In the genomic region with DNA sequence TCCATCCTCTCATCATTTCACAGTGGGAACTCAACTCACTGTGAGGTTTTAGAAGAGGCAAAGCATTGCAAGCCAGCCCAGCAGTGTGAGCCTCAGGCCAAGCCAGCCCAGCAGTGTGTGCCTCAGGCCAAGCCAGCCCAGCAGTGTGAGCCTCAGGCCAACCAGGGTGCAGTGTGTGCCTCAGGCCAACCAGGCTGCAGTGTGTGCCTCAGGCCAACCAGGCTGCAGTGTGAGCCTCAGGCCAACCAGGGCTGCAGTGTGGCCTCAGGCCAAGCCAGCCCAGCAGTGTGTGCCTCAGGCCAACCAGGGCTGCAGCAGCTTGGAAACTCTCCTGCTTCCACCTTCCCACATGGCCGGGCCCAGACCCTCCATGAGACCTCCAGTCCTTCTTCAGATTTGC, we compare ENCODE assay signal across 7 mouse cellular contexts.
DNase-seq lines count a peak whose midpoint lies in the region; ATAC-seq and TF ChIP-seq lines count a peak whose summit lies in the region.

No protein-coding gene starts in this region.

- 65% methylated on average over 1 of the region's 1 CpGs for WGBS in kidney, postnatal 0 days
- 89% methylated on average over 1 of the region's 1 CpGs for WGBS in embryonic facial prominence, embryonic 10.5 days
- WGBS in intestine, embryonic 15.5 days = 46% methylated on average over 1 of the region's 1 CpGs

- DNase-seq in kidney, postnatal 0 days (ENCODE audit: low spot score) = peak; percentile 67
- no peak for DNase-seq in kidney, adult 9 months
- DNase-seq in embryonic facial prominence, embryonic 10.5 days (ENCODE audit: low spot score) = peak; percentile 42
- peak; percentile 58 for DNase-seq in retina, embryonic 14.5 days (ENCODE audit: low spot score)
- DNase-seq in right cerebral cortex, adult 18-20 months = no peak
- DNase-seq in T-cell, adult 2 months (ENCODE audit: low spot score) = no peak

- no peak for TF ChIP-seq CTCF in kidney, postnatal 0 days (IDR thresholded peaks at IDR 0.05; ENCODE audit: low read depth)

- H3K4me1 ChIP-seq in kidney, postnatal 0 days (replicated peaks; ENCODE audit: insufficient read depth, low read length) = peaks cover 16% of the 10 kb centered on the region
- peaks cover 59% of the 10 kb centered on the region for H3K4me1 ChIP-seq in embryonic facial prominence, embryonic 10.5 days
- peaks cover 35% of the 10 kb centered on the region for H3K4me1 ChIP-seq in intestine, embryonic 15.5 days (replicated peaks)

- ATAC-seq in kidney, postnatal 0 days (replicated peaks; ENCODE audit: low FRiP score, low read depth) = peak; percentile 77
- ATAC-seq in intestine, embryonic 15.5 days = peak; percentile 61

- H3K4me3 ChIP-seq in kidney, postnatal 0 days (replicated peaks; ENCODE audit: low read depth, low read length) = no peak overlapping the region
- H3K4me3 ChIP-seq in embryonic facial prominence, embryonic 10.5 days = no peak overlapping the region
- H3K4me3 ChIP-seq in intestine, embryonic 15.5 days (replicated peaks) = no peak overlapping the region

- H3K9me3 ChIP-seq in kidney, postnatal 0 days (replicated peaks; ENCODE audit: low read length) = no peaks in the 10 kb centered on the region
- no peaks in the 10 kb centered on the region for H3K9me3 ChIP-seq in embryonic facial prominence, embryonic 10.5 days
- no peaks in the 10 kb centered on the region for H3K9me3 ChIP-seq in intestine, embryonic 15.5 days

- H3K4me2 ChIP-seq in kidney, postnatal 0 days (ENCODE audit: low read length) = no peak overlapping the region
- H3K4me2 ChIP-seq in intestine, embryonic 15.5 days (replicated peaks) = no peak overlapping the region

- no peak overlapping the region for H3K9ac ChIP-seq in kidney, postnatal 0 days (ENCODE audit: low read depth, low read length)
- H3K9ac ChIP-seq in intestine, embryonic 15.5 days = no peak overlapping the region

- H3K27ac ChIP-seq in kidney, postnatal 0 days = no peak overlapping the region
- peak overlapping the region; percentile 51 for H3K27ac ChIP-seq in embryonic facial prominence, embryonic 10.5 days (replicated peaks)
- 0 out of 2 replicates have a peak overlapping the region, but pooled peaks have one; percentile 24 for H3K27ac ChIP-seq in intestine, embryonic 15.5 days

- H3K27me3 ChIP-seq in kidney, postnatal 0 days (ENCODE audit: insufficient read depth, low read length) = no peaks in the 10 kb centered on the region
- H3K27me3 ChIP-seq in embryonic facial prominence, embryonic 10.5 days (replicated peaks; ENCODE audit: low read depth, poor library complexity, severe bottlenecking) = no peaks in the 10 kb centered on the region; the same call in 1 of the 2 replicates
- H3K27me3 ChIP-seq in intestine, embryonic 15.5 days (replicated peaks) = no peaks in the 10 kb centered on the region

- H3K36me3 ChIP-seq in kidney, postnatal 0 days (ENCODE audit: insufficient read depth, low read length) = no peaks in the 10 kb centered on the region
- no peaks in the 10 kb centered on the region for H3K36me3 ChIP-seq in embryonic facial prominence, embryonic 10.5 days (replicated peaks)
- H3K36me3 ChIP-seq in intestine, embryonic 15.5 days = no peaks in the 10 kb centered on the region

Comparison
In these comparisons a context has a peak if more than half of its experiments do, and no peak if none do; other contexts are left out.
1. DNase-seq: peak in kidney, postnatal 0 days (single experiment), embryonic facial prominence, embryonic 10.5 days (single experiment) and retina, embryonic 14.5 days (single experiment); none in kidney, adult 9 months (single experiment), right cerebral cortex, adult 18-20 months (single experiment) and T-cell, adult 2 months (single experiment).